Mouse (Mus musculus): ENCODE measurements around the gene Samd3.

Samd3 gene

DNA sequence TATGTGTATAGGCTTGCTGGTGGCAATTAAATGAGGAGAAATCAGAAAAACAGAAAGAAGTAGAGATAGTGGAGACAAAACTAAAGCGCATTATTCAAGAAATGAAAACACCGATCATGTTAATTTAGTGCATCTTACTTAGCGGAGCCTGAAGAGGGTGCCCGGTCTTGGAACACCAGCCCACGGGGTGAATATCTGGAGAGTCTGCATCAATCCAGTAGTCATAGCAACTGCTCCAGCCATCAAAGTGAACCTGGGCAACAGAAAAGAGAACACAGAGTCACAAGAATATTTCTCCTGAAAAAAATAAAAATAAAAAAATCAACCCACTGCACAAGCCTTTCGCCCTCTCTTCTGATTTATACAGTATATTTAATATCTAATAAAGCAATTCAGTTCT is 74.0 kb downstream of the Samd3 start:
- DNase-seq = no peak

DNA sequence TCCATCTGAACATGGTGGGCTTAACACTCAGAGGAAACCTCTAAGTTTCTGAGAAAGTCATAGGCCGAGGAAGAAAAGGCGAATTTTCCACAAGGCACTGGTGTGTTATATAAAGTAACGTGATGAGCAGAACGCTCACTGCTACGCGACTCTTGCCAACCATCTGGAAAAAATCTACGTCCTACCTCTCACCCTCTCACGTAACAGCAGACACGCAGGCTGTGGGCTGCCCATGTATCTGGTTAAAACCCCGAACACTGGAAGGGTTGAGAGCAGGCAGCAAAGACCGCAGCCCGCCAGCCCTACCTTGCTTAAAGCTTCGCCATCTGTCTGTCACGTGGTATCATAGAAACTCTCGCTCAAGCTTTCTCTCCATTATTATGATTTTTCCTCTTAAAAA is 84.8 kb downstream of the Samd3 start:
- DNase-seq = no peak

DNA sequence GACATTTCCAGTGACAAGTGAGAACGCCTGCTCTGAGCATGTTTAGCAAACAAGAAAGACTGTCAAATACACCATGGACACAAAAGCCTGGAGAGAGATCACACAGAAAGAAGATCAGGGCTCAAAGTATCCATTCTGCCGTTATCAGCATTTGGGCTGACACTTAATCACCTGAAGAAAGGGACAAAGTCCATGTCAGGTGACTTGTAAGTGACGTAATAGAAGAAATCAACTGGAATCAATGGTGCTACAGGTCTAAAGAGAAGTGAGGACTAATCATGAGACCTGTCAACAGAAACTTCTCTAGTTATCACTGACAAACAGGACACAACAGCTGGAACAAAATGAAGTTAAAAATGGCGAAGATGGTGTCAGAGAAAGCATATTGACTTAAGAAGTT is 91.2 kb downstream of the Samd3 start:
- no peak for DNase-seq
